Mouse (Mus musculus): ENCODE results near the gene Rtbdn. TPM values are rescaled to one million over a fixed set of nuclear protein-coding genes. Genes with fewer than 3 reads are reported as not detected.

Rtbdn gene
- total and polyA plus RNA-seq, 2 experiments: not detected

DNA sequence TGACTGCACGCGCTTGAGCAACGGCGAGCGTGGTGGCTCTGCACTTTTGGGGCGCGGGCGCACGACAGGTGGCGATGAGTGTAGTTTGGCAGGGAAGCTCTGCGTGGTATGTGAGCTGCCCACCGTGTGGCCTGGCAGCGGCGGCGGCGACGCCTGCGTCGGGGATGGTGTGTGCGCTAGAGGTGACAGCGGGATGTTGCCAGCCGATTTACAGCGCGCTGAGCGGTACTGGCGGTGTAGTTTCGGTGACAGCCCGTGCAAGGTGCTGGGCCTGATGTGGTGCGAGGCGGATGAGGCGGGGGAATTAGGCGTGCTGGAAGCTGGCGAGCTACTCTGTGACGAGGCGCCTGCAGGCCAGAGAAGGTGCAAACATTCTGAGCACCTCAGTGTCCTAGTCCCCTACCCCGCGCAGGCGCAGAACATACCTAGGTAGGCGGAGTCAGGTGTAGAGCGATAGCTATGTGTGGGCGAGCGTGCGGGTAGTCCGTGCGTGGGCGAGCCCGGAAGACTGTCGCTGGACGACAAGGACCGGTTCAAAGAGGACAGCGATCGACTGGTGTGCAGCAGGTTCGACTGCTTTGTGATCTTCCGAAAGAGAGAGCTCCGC is 33.8 kb upstream of the Rtbdn start:
- Histone ChIP-seq H3K4me1 (ENCODE audit: control insufficient read depth, insufficient read depth, low read length) (peaks cover 11% of the 10 kb centered on the region; the same call in 1 of the 2 replicates), H3K4me3 (ENCODE audit: insufficient read depth, low read depth, low read length) (peak overlapping the region; percentile 55), H3K27ac (replicated peaks; ENCODE audit: insufficient read depth, low read depth, low read length) (peak overlapping the region; percentile 60), H3K79me2 (ENCODE audit: control insufficient read depth, insufficient read depth, low read length) (peaks cover 4% of the 10 kb centered on the region; the same call in 1 of the 2 replicates), H3K9ac (ENCODE audit: low read depth, low read length) (peak overlapping the region; percentile 65), H3K27me3 (ENCODE audit: control insufficient read depth, insufficient read depth, low read length) (no peaks in the 10 kb centered on the region), H3K36me3 (ENCODE audit: control insufficient read depth, insufficient read depth, low read length) (no peaks in the 10 kb centered on the region)
- WGBS: 3% methylated on average over 55 of the region's 55 CpGs
- TF ChIP-seq POLR2A (IDR thresholded peaks at IDR 0.05; ENCODE audit: extremely low read depth, insufficient read depth, low read length) (peak; percentile 51; the same call in 1 of the 2 replicates), CTCF (IDR thresholded peaks at IDR 0.05; ENCODE audit: low read depth, low read length) (no peak)
- DNase-seq (ENCODE audit: extremely low read depth, low read depth, low spot score): peak; percentile 86

DNA sequence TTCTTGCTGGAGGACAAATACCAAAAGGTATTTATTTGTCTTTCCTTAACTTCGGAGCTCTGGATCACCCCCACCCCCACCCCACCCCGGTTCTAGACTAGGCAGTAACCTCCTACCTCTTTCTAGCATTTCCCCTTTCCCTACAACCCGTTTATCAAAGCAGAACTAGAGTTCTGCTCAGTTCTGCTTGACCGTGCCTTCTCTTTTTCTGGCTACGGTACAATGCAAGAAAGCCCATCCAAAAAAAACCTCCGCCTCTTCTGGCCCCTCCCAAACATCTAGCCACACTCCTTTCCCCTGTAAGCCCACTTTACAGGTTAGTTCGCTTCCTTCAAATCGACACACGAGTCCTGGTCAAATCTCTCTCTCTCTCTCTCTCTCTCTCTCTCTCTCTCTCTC is 33.3 kb upstream of the Rtbdn start:
- H3K27ac ChIP-seq (replicated peaks; ENCODE audit: insufficient read depth, low read depth, low read length): peak overlapping the region; percentile 60
- no peaks in the 10 kb centered on the region for H3K36me3 ChIP-seq (ENCODE audit: control insufficient read depth, insufficient read depth, low read length)
- peaks cover 11% of the 10 kb centered on the region; the same call in 1 of the 2 replicates for H3K4me1 ChIP-seq (ENCODE audit: control insufficient read depth, insufficient read depth, low read length)
- peaks cover 4% of the 10 kb centered on the region; the same call in 1 of the 2 replicates for H3K79me2 ChIP-seq (ENCODE audit: control insufficient read depth, insufficient read depth, low read length)
- peak overlapping the region; percentile 65 for H3K9ac ChIP-seq (ENCODE audit: low read depth, low read length)
- TF ChIP-seq POLR2A (IDR thresholded peaks at IDR 0.05; ENCODE audit: extremely low read depth, insufficient read depth, low read length): no peak
- no peak for TF ChIP-seq CTCF (IDR thresholded peaks at IDR 0.05; ENCODE audit: low read depth, low read length)
- 7% methylated on average over 9 of the region's 9 CpGs for WGBS
- no peak for DNase-seq (ENCODE audit: extremely low read depth, low read depth, low spot score)
- no peaks in the 10 kb centered on the region for H3K27me3 ChIP-seq (ENCODE audit: control insufficient read depth, insufficient read depth, low read length)
- H3K4me3 ChIP-seq (ENCODE audit: insufficient read depth, low read depth, low read length): peak overlapping the region; percentile 55

DNA sequence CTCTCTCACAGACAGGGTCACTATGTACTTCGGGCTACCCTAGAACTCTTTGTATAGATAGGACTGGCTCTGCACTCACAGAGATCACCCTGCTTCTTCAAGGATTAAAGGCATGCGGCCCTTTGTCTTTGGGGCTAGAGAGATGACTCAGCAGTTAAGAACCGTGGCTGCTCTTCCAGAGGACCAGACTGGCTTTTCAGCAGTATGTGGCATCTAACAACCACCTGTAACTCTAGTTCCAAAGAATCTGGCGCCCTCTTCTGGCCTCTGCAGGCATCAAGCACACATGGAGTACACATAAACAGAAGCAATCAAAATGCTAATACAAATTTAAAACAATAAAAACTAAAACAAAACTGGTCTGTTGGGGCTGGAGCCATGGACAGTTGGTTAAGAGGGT is 32.8 kb upstream of the Rtbdn start:
- Histone ChIP-seq H3K36me3 (ENCODE audit: control insufficient read depth, insufficient read depth, low read length) (no peaks in the 10 kb centered on the region), H3K27ac (replicated peaks; ENCODE audit: insufficient read depth, low read depth, low read length) (no peak overlapping the region), H3K9ac (ENCODE audit: low read depth, low read length) (no peak overlapping the region), H3K27me3 (ENCODE audit: control insufficient read depth, insufficient read depth, low read length) (no peaks in the 10 kb centered on the region), H3K4me1 (ENCODE audit: control insufficient read depth, insufficient read depth, low read length) (peaks cover 11% of the 10 kb centered on the region; the same call in 1 of the 2 replicates), H3K4me3 (ENCODE audit: insufficient read depth, low read depth, low read length) (peak overlapping the region; percentile 12; the same call in 1 of the 2 replicates), H3K79me2 (ENCODE audit: control insufficient read depth, insufficient read depth, low read length) (peaks cover 4% of the 10 kb centered on the region; the same call in 1 of the 2 replicates)
- DNase-seq (ENCODE audit: extremely low read depth, low read depth, low spot score): peak; percentile 65
- TF ChIP-seq POLR2A (IDR thresholded peaks at IDR 0.05; ENCODE audit: extremely low read depth, insufficient read depth, low read length) (no peak), CTCF (IDR thresholded peaks at IDR 0.05; ENCODE audit: low read depth, low read length) (peak; percentile 52)
- WGBS: 28% methylated on average over 4 of the region's 4 CpGs

DNA sequence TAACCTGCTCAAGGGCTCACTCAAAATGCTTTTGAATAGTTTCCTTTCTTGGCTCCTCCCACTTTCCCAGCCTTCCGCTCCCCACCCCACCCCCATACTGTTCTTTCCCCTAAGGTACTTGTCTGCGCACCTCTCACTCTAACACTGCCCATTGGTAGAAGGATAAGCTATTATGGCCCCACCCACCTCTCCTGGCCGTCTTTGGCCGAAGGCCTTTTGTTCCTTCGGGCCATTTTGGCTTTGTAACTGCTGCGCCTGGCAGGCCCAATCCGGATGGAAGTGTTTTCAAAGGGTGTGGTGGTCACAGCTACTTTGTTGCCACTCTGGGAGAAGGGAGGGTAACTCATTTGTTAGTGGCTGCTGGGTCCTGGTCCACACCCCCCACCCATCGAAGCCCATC is 31.5 kb upstream of the Rtbdn start:
- Histone ChIP-seq H3K27ac (replicated peaks; ENCODE audit: insufficient read depth, low read depth, low read length) (no peak overlapping the region), H3K27me3 (ENCODE audit: control insufficient read depth, insufficient read depth, low read length) (no peaks in the 10 kb centered on the region), H3K4me3 (ENCODE audit: insufficient read depth, low read depth, low read length) (no peak overlapping the region), H3K4me1 (ENCODE audit: control insufficient read depth, insufficient read depth, low read length) (peaks cover 8% of the 10 kb centered on the region; the same call in 1 of the 2 replicates), H3K79me2 (ENCODE audit: control insufficient read depth, insufficient read depth, low read length) (no peaks in the 10 kb centered on the region), H3K36me3 (ENCODE audit: control insufficient read depth, insufficient read depth, low read length) (no peaks in the 10 kb centered on the region), H3K9ac (ENCODE audit: low read depth, low read length) (no peak overlapping the region)
- 92% methylated on average over 8 of the region's 8 CpGs for WGBS
- no peak for TF ChIP-seq CTCF (IDR thresholded peaks at IDR 0.05; ENCODE audit: low read depth, low read length)
- no peak for TF ChIP-seq POLR2A (IDR thresholded peaks at IDR 0.05; ENCODE audit: extremely low read depth, insufficient read depth, low read length)
- DNase-seq (ENCODE audit: extremely low read depth, low read depth, low spot score): no peak

DNA sequence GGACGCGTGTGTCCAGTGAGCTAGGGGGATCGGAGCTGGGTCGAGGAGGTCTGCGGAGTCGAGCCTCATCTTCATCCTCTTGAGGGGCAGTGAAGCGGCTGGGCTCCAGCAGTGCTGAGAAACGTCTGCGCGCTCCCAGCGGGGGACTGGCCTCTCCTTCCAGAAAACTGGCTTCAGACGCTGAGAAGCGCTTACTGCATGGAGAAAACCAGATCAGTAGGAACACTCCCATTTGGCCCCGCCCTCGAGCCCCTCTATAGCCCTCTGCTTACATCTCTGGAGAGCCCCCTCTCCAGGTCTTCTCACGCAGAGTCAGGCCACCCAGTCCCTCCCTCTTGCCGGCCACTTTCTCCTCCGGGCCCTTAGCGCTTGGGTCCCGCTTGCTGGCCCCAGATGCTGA is 29.0 kb upstream of the Rtbdn start:
- no peak overlapping the region for H3K9ac ChIP-seq (ENCODE audit: low read depth, low read length)
- peaks cover 5% of the 10 kb centered on the region; the same call in 1 of the 2 replicates for H3K4me1 ChIP-seq (ENCODE audit: control insufficient read depth, insufficient read depth, low read length)
- H3K36me3 ChIP-seq (ENCODE audit: control insufficient read depth, insufficient read depth, low read length): no peaks in the 10 kb centered on the region
- no peaks in the 10 kb centered on the region for H3K79me2 ChIP-seq (ENCODE audit: control insufficient read depth, insufficient read depth, low read length)
- TF ChIP-seq POLR2A (IDR thresholded peaks at IDR 0.05; ENCODE audit: extremely low read depth, insufficient read depth, low read length) (no peak), CTCF (IDR thresholded peaks at IDR 0.05; ENCODE audit: low read depth, low read length) (no peak)
- no peaks in the 10 kb centered on the region for H3K27me3 ChIP-seq (ENCODE audit: control insufficient read depth, insufficient read depth, low read length)
- H3K27ac ChIP-seq (replicated peaks; ENCODE audit: insufficient read depth, low read depth, low read length): no peak overlapping the region
- no peak overlapping the region for H3K4me3 ChIP-seq (ENCODE audit: insufficient read depth, low read depth, low read length)
- 74% methylated on average over 20 of the region's 20 CpGs for WGBS
- DNase-seq (ENCODE audit: extremely low read depth, low read depth, low spot score): no peak

DNA sequence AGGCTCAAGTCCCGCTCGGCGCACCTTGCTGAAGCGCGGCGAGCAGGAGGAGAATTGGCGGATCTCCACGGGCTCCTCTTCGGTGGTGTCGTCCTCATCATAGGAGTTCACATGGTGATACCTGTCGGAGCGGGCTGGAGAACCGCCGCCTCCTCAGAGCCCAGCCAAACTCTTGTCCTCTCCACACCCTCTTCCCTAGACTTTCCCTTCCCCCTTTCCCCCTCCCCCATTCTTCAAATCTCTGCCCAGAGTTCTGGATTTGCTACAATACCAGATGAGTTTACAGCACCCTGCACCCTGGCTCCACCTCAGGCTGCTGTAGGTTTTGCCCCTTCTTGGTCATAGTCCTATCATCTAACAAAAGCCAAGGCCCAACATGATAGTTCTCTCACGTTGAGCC is 28.1 kb upstream of the Rtbdn start:
- H3K4me1 ChIP-seq (ENCODE audit: control insufficient read depth, insufficient read depth, low read length): peaks cover 3% of the 10 kb centered on the region; the same call in 1 of the 2 replicates
- no peak overlapping the region for H3K9ac ChIP-seq (ENCODE audit: low read depth, low read length)
- no peaks in the 10 kb centered on the region for H3K36me3 ChIP-seq (ENCODE audit: control insufficient read depth, insufficient read depth, low read length)
- no peaks in the 10 kb centered on the region for H3K79me2 ChIP-seq (ENCODE audit: control insufficient read depth, insufficient read depth, low read length)
- no peaks in the 10 kb centered on the region for H3K27me3 ChIP-seq (ENCODE audit: control insufficient read depth, insufficient read depth, low read length)
- TF ChIP-seq POLR2A (IDR thresholded peaks at IDR 0.05; ENCODE audit: extremely low read depth, insufficient read depth, low read length): no peak
- TF ChIP-seq CTCF (IDR thresholded peaks at IDR 0.05; ENCODE audit: low read depth, low read length): no peak
- no peak for DNase-seq (ENCODE audit: extremely low read depth, low read depth, low spot score)
- H3K4me3 ChIP-seq (ENCODE audit: insufficient read depth, low read depth, low read length): no peak overlapping the region
- WGBS: 94% methylated on average over 15 of the region's 15 CpGs
- no peak overlapping the region for H3K27ac ChIP-seq (replicated peaks; ENCODE audit: insufficient read depth, low read depth, low read length)
